7 mouse cellular contexts compared by ENCODE assay signal in the genomic region with DNA sequence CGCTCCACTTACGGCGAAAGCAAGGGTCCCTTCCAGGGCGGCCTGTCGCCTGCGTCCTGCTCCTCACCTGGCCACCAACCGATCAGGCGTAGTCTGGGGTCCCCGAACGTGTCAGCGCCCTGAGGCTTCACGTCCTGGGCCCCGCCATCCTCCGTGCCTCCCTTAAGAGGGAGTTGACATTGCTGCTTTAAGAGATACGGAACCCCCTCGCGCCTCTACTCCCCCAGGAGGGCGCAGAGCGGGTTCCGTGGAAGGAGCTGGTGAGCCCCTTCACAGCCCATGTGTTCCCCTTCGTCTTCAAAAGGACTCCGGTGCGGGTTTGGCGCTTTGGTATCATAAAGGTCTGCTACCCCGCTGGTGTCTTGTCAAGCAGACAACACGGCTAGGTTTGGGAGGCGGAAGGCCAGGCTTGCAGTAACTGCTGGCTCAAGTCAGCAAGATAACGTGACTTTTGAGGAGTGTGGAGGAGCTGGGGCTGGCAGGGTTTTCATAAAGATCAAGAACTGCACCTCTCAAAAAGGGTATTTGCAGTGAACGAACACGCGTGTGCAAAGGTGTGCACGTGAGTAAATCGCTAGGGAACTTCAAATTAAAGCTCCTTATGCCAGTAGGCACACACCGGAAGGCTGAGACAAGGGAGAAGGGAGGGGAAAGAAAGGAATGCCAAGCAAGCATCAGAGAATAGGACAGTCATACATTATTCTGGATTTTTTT. TPM values are rescaled to one million over a fixed set of nuclear protein-coding genes. Genes with fewer than 3 reads are reported as not detected.
A peak's percentile ranks its signal among the peaks of the same experiment; 100 is the strongest.
DNase-seq lines count a peak whose midpoint lies in the region; ATAC-seq and TF ChIP-seq lines count a peak whose summit lies in the region.

No protein-coding gene starts in this region.

- ATAC-seq in CD4-positive, CD25-positive, alpha-beta regulatory T cell, adult 4 months, result peak; percentile 71
- ATAC-seq in heart, embryonic 13.5 days (ENCODE audit: extremely low read depth, insufficient number of reproducible peaks, low FRiP score, low TSS enrichment), result peak; percentile 35
- peak; percentile 54 for ATAC-seq in megakaryocyte progenitor cell, adult 5-6 weeks (replicated peaks; ENCODE audit: poor library complexity)

- H3K9me3 ChIP-seq in ES-E14 (ENCODE audit: control insufficient read depth, insufficient read depth, low read depth, low read length), result no peaks in the 10 kb centered on the region
- no peaks in the 10 kb centered on the region for H3K9me3 ChIP-seq in heart, embryonic 13.5 days

- H3K36me3 ChIP-seq in ES-E14 (ENCODE audit: control insufficient read depth, insufficient read depth, low read length, poor library complexity, severe bottlenecking), result no peaks in the 10 kb centered on the region
- no peaks in the 10 kb centered on the region for H3K36me3 ChIP-seq in heart, embryonic 13.5 days

- in situ Hi-C loops in ES-E14 (cut with MboI; ENCODE audit: low sequenced_read_pairs in 2 of 2, unreplicated experiment in 2 of 2), result no loop called here

- H3K27ac ChIP-seq in ES-E14 (ENCODE audit: insufficient read depth, low read depth, low read length, poor library complexity, severe bottlenecking), result peak overlapping the region; percentile 33; the same call in 1 of the 2 replicates
- 0 out of 2 replicates have a peak overlapping the region, but pooled peaks have one; percentile 3 for H3K27ac ChIP-seq in heart, embryonic 13.5 days (replicated peaks)

- WGBS in heart, embryonic 13.5 days, result 2% methylated on average over 34 of the region's 34 CpGs

- peak overlapping the region; percentile 100 for H3K4me2 ChIP-seq in heart, embryonic 13.5 days

- H3K27me3 ChIP-seq in heart, embryonic 13.5 days (replicated peaks), result peaks cover 10% of the 10 kb centered on the region; the same call in 1 of the 2 replicates

- H3K4me1 ChIP-seq in ES-E14 (ENCODE audit: control insufficient read depth in 2 of 2, insufficient read depth in 2 of 2, low read length in 2 of 2, poor library complexity in 1 of 2), result peaks cover 2 to 3% of the 10 kb centered on the region in 2 experiments; a peak in 2 of 4 replicates
- H3K4me1 ChIP-seq in heart, embryonic 13.5 days, result peaks cover 15% of the 10 kb centered on the region

- peak overlapping the region; percentile 69 to 70 for H3K4me3 ChIP-seq in ES-E14 (ENCODE audit: insufficient read depth in 1 of 2, low read depth in 1 of 2, low read length in 2 of 2, poor library complexity in 1 of 2, severe bottlenecking in 1 of 2)
- H3K4me3 ChIP-seq in heart, embryonic 13.5 days, result peak overlapping the region; percentile 67

- no peak for DNase-seq in ES-E14 (ENCODE audit: low read depth, low spot score)
- peak; percentile 70 for DNase-seq in embryo, embryonic 11 days
- DNase-seq in layer of hippocampus, adult 9-10 months (ENCODE audit: low spot score), result peak; percentile 45
- DNase-seq in spleen, postnatal 14 days (ENCODE audit: low spot score in 2 of 2), result peak; percentile 34 to 37

- H3K9ac ChIP-seq in ES-E14 (ENCODE audit: insufficient read depth, low read depth, low read length, poor library complexity, severe bottlenecking), result peak overlapping the region; percentile 75
- peak overlapping the region; percentile 84 for H3K9ac ChIP-seq in heart, embryonic 13.5 days

TF ChIP-seq in ES-E14, 5 proteins besides CTCF, POLR2A, EP300 and RAD21:
- TF ChIP-seq MAFK (IDR thresholded peaks at IDR 0.05; ENCODE audit: insufficient read depth, low read depth, low read length), result no peak

RNA-seq across cellular contexts. Expression of a gene that starts 0.5 kb away (rescaled TPM):
- polyA plus RNA-seq in CD4-positive, CD25-positive, alpha-beta regulatory T cell, adult 4 months (2017; shearing (Covaris generic)), result 100 to 1,000 TPM; 103 to 138 TPM
- 890 and 1,987 TPM in 2 replicates for total RNA-seq in ES-E14 (2012; rRNA removed)
- polyA plus RNA-seq in heart, embryonic 13.5 days (2015; fragmentation: Nextera tagmentation; extraction: Ambion mirVana), result 12.1 and 15.4 TPM in 2 replicates
- 7.0 and 10.0 TPM in 2 replicates for total RNA-seq in megakaryocyte progenitor cell, adult 5-6 weeks (2015)
- total RNA-seq in megakaryocyte progenitor cell, adult 5-6 weeks (2017), result 12.4 and 13.9 TPM in 2 replicates

RNA-seq across cellular contexts. Expression of a gene that starts 17.8 kb away (rescaled TPM):
- polyA plus RNA-seq in CD4-positive, CD25-positive, alpha-beta regulatory T cell, adult 4 months (2017; shearing (Covaris generic)), result 1 to 10 TPM; 8.5 to 9.2 TPM
- total RNA-seq in ES-E14 (2012; rRNA removed), result 1.3 and 1.7 TPM in 2 replicates
- 4.8 and 5.6 TPM in 2 replicates for polyA plus RNA-seq in heart, embryonic 13.5 days (2015; fragmentation: Nextera tagmentation; extraction: Ambion mirVana)
- 9.9 and 10.3 TPM in 2 replicates for total RNA-seq in megakaryocyte progenitor cell, adult 5-6 weeks (2015)
- total RNA-seq in megakaryocyte progenitor cell, adult 5-6 weeks (2017), result 3.0 and 3.5 TPM in 2 replicates

RNA-seq across cellular contexts. Expression of a gene that starts 54.0 kb away (rescaled TPM):
- polyA plus RNA-seq in CD4-positive, CD25-positive, alpha-beta regulatory T cell, adult 4 months (2017; shearing (Covaris generic)), result under 1 TPM; 0.18 to 0.27 TPM
- 0.22 TPM in 1 of 2 replicates, not detected in the other for total RNA-seq in ES-E14 (2012; rRNA removed)
- polyA plus RNA-seq in heart, embryonic 13.5 days (2015; fragmentation: Nextera tagmentation; extraction: Ambion mirVana), result 2.4 and 3.0 TPM in 2 replicates
- 0.05 TPM in 1 of 2 replicates, not detected in the other for total RNA-seq in megakaryocyte progenitor cell, adult 5-6 weeks (2015)
- total RNA-seq in megakaryocyte progenitor cell, adult 5-6 weeks (2017), result not detected in 2 replicates

Comparison
In these comparisons a context has a peak if more than half of its experiments do, and no peak if none do; other contexts are left out.
1. RNA of a gene that starts 0.5 kb away (total RNA-seq): 890 to 1,987 TPM in ES-E14; 7.0 to 13.9 TPM in megakaryocyte progenitor cell, adult 5-6 weeks; every median in the first group is over 10 times any median in the second.
2. Peak in every context shown above with its lines, with median percentiles within 50 percentile points of each other: ATAC-seq.